Mouse (Mus musculus): ENCODE measurements around the gene 4921517D22Rik. TPM values are rescaled to one million over a fixed set of nuclear protein-coding genes. Genes with fewer than 3 reads are reported as not detected.
A peak's percentile ranks its signal among the peaks of the same experiment; 100 is the strongest.
"Not testable (repeated sequence)": the region's sequence is repeated elsewhere in the genome, so short reads cannot be mapped to it uniquely, and the experiment has no call there.

The 4921517D22Rik gene
- not detected in 2 replicates for polyA plus RNA-seq (2014; fragmentation: Nextera tagmentation; extraction: Ambion mirVana)

- no peaks in the 10 kb centered on the region for H3K9me3 ChIP-seq (ENCODE audit: control insufficient read depth, low read length)
- no peak within 1 kb of the TSS for H3K27ac ChIP-seq
- WGBS, result 85% methylated on average over 3 of the region's 3 CpGs
- ATAC-seq (ENCODE audit: low FRiP score) (no peak), DNase-seq (ENCODE audit: low spot score) (no peak)
- H3K27me3 ChIP-seq (ENCODE audit: control insufficient read depth, insufficient read depth, low read length), result no peaks in the 10 kb centered on the region
- no peak within 1 kb of the TSS for H3K4me3 ChIP-seq (replicated peaks; ENCODE audit: low read length)
- no peaks in the 10 kb centered on the region for H3K36me3 ChIP-seq (replicated peaks; ENCODE audit: control insufficient read depth, insufficient read depth)
- H3K4me2 ChIP-seq (replicated peaks), result no peak within 1 kb of the TSS
- no peaks in the 10 kb centered on the region for H3K4me1 ChIP-seq (replicated peaks; ENCODE audit: control insufficient read depth, insufficient read depth, low read length)
- no peak within 1 kb of the TSS for H3K9ac ChIP-seq
Observed at GRCm38 (mm10) chr13:59694008-59694407, at the start of gene 4921517D22Rik. Gene 4921517D22Rik, minus strand, starts transcription at chr13:59694108.

- Histone ChIP-seq H3K36me3 (replicated peaks; ENCODE audit: control insufficient read depth, insufficient read depth) (no peaks in the 10 kb centered on the region), H3K4me1 (replicated peaks; ENCODE audit: control insufficient read depth, insufficient read depth, low read length) (no peaks in the 10 kb centered on the region), H3K27ac (no peak overlapping the region), H3K9me3 (ENCODE audit: control insufficient read depth, low read length) (no peaks in the 10 kb centered on the region), H3K4me2 (replicated peaks) (no peak overlapping the region), H3K9ac (no peak overlapping the region), H3K4me3 (replicated peaks; ENCODE audit: low read length) (no peak overlapping the region), H3K27me3 (ENCODE audit: control insufficient read depth, insufficient read depth, low read length) (no peaks in the 10 kb centered on the region)
- WGBS, result 82% methylated on average over 10 of the region's 10 CpGs
- DNase-seq (ENCODE audit: low spot score), result no peak
- no peak for ATAC-seq (ENCODE audit: low FRiP score)
Observed at GRCm38 (mm10) chr13:59741697-59742096, 47.8 kb upstream of the 4921517D22Rik start.

GRCm38 (mm10) chr13:59741096-59741495, 47.2 kb upstream of the 4921517D22Rik start:
- Histone ChIP-seq H3K27me3 (ENCODE audit: control insufficient read depth, insufficient read depth, low read length) (no peaks in the 10 kb centered on the region), H3K4me1 (replicated peaks; ENCODE audit: control insufficient read depth, insufficient read depth, low read length) (no peaks in the 10 kb centered on the region), H3K4me3 (replicated peaks; ENCODE audit: low read length) (no peak overlapping the region), H3K27ac (no peak overlapping the region), H3K36me3 (replicated peaks; ENCODE audit: control insufficient read depth, insufficient read depth) (no peaks in the 10 kb centered on the region), H3K9ac (no peak overlapping the region), H3K9me3 (ENCODE audit: control insufficient read depth, low read length) (no peaks in the 10 kb centered on the region), H3K4me2 (replicated peaks) (no peak overlapping the region)
- ATAC-seq (ENCODE audit: low FRiP score) (no peak), DNase-seq (ENCODE audit: low spot score) (no peak)
- WGBS, result 90% methylated on average over 11 of the region's 11 CpGs

GRCm38 (mm10) chr13:59739397-59739796, 45.5 kb upstream of the 4921517D22Rik start:
- Histone ChIP-seq H3K9ac (no peak overlapping the region), H3K9me3 (ENCODE audit: control insufficient read depth, low read length) (no peaks in the 10 kb centered on the region), H3K36me3 (replicated peaks; ENCODE audit: control insufficient read depth, insufficient read depth) (no peaks in the 10 kb centered on the region), H3K4me2 (replicated peaks) (no peak overlapping the region), H3K4me3 (replicated peaks; ENCODE audit: low read length) (no peak overlapping the region), H3K4me1 (replicated peaks; ENCODE audit: control insufficient read depth, insufficient read depth, low read length) (no peaks in the 10 kb centered on the region), H3K27ac (no peak overlapping the region), H3K27me3 (ENCODE audit: control insufficient read depth, insufficient read depth, low read length) (no peaks in the 10 kb centered on the region)
- WGBS, result 94% methylated on average over 4 of the region's 4 CpGs
- ATAC-seq (ENCODE audit: low FRiP score) (no peak), DNase-seq (ENCODE audit: low spot score) (no peak)

- H3K36me3 ChIP-seq (replicated peaks; ENCODE audit: control insufficient read depth, insufficient read depth), result no peaks in the 10 kb centered on the region
- no peak overlapping the region for H3K4me2 ChIP-seq (replicated peaks)
- H3K4me1 ChIP-seq (replicated peaks; ENCODE audit: control insufficient read depth, insufficient read depth, low read length), result no peaks in the 10 kb centered on the region
- H3K4me3 ChIP-seq (replicated peaks; ENCODE audit: low read length), result no peak overlapping the region
- no peaks in the 10 kb centered on the region for H3K27me3 ChIP-seq (ENCODE audit: control insufficient read depth, insufficient read depth, low read length)
- no peak for DNase-seq (ENCODE audit: low spot score)
- no peaks in the 10 kb centered on the region for H3K9me3 ChIP-seq (ENCODE audit: control insufficient read depth, low read length)
- H3K27ac ChIP-seq, result no peak overlapping the region
- ATAC-seq (ENCODE audit: low FRiP score), result no peak
- H3K9ac ChIP-seq, result no peak overlapping the region
- 84% methylated on average over 2 of the region's 2 CpGs for WGBS
Observed at GRCm38 (mm10) chr13:59738455-59738854, 44.5 kb upstream of the 4921517D22Rik start.

GRCm38 (mm10) chr13:59735190-59735589, 41.3 kb upstream of the 4921517D22Rik start:
- Histone ChIP-seq H3K4me3 (replicated peaks; ENCODE audit: low read length) (no peak overlapping the region), H3K9me3 (ENCODE audit: control insufficient read depth, low read length) (no peaks in the 10 kb centered on the region), H3K27me3 (ENCODE audit: control insufficient read depth, insufficient read depth, low read length) (no peaks in the 10 kb centered on the region), H3K4me1 (replicated peaks; ENCODE audit: control insufficient read depth, insufficient read depth, low read length) (no peaks in the 10 kb centered on the region), H3K27ac (no peak overlapping the region), H3K36me3 (replicated peaks; ENCODE audit: control insufficient read depth, insufficient read depth) (no peaks in the 10 kb centered on the region), H3K4me2 (replicated peaks) (no peak overlapping the region), H3K9ac (no peak overlapping the region)
- WGBS, result 32% methylated on average over 3 of the region's 3 CpGs
- DNase-seq (ENCODE audit: low spot score) (peak; percentile 33), ATAC-seq (ENCODE audit: low FRiP score) (0 out of 2 replicates have a peak, but pooled peaks have one; percentile 55)

- H3K9ac ChIP-seq; ATAC-seq (ENCODE audit: low FRiP score); H3K4me2 ChIP-seq (replicated peaks); H3K27me3 ChIP-seq (ENCODE audit: control insufficient read depth, insufficient read depth, low read length); H3K27ac ChIP-seq; DNase-seq (ENCODE audit: low spot score); H3K9me3 ChIP-seq (ENCODE audit: control insufficient read depth, low read length); H3K36me3 ChIP-seq (replicated peaks; ENCODE audit: control insufficient read depth, insufficient read depth); H3K4me1 ChIP-seq (replicated peaks; ENCODE audit: control insufficient read depth, insufficient read depth, low read length); H3K4me3 ChIP-seq (replicated peaks; ENCODE audit: low read length): not testable (repeated sequence)
- WGBS, result 44% methylated on average over 6 of the region's 6 CpGs
Observed at GRCm38 (mm10) chr13:59734347-59734746, 40.4 kb upstream of the 4921517D22Rik start.

GRCm38 (mm10) chr13:59733936-59734335, 40.0 kb upstream of the 4921517D22Rik start:
- WGBS, result 77% methylated on average over 2 of the region's 4 CpGs
- H3K9me3 ChIP-seq (ENCODE audit: control insufficient read depth, low read length), result no peaks in the 10 kb centered on the region
- no peak overlapping the region for H3K4me2 ChIP-seq (replicated peaks)
- H3K9ac ChIP-seq, result no peak overlapping the region
- no peak overlapping the region for H3K27ac ChIP-seq
- no peaks in the 10 kb centered on the region for H3K27me3 ChIP-seq (ENCODE audit: control insufficient read depth, insufficient read depth, low read length)
- no peak overlapping the region for H3K4me3 ChIP-seq (replicated peaks; ENCODE audit: low read length)
- H3K36me3 ChIP-seq (replicated peaks; ENCODE audit: control insufficient read depth, insufficient read depth), result no peaks in the 10 kb centered on the region
- no peak for DNase-seq (ENCODE audit: low spot score)
- no peak for ATAC-seq (ENCODE audit: low FRiP score)
- no peaks in the 10 kb centered on the region for H3K4me1 ChIP-seq (replicated peaks; ENCODE audit: control insufficient read depth, insufficient read depth, low read length)

GRCm38 (mm10) chr13:59731652-59732051, 37.7 kb upstream of the 4921517D22Rik start, which contains the start of gene Spata31d1d:
Gene Spata31d1d, minus strand, starts transcription at chr13:59731752.
- 44% methylated on average over 6 of the region's 7 CpGs for WGBS

More at GRCm38 (mm10) chr13:59731652-59732051, 37.7 kb upstream of the 4921517D22Rik start, which contains the start of gene Spata31d1d:
- no peak for ATAC-seq (ENCODE audit: low FRiP score)
- no peak within 1 kb of the TSS for H3K4me2 ChIP-seq (replicated peaks)
- H3K36me3 ChIP-seq (replicated peaks; ENCODE audit: control insufficient read depth, insufficient read depth), result no peaks in the 10 kb centered on the region
- H3K9ac ChIP-seq, result no peak within 1 kb of the TSS
- H3K4me3 ChIP-seq (replicated peaks; ENCODE audit: low read length), result no peak within 1 kb of the TSS
- DNase-seq (ENCODE audit: low spot score), result no peak
- no peaks in the 10 kb centered on the region for H3K4me1 ChIP-seq (replicated peaks; ENCODE audit: control insufficient read depth, insufficient read depth, low read length)
- no peaks in the 10 kb centered on the region for H3K9me3 ChIP-seq (ENCODE audit: control insufficient read depth, low read length)
- H3K27ac ChIP-seq, result no peak within 1 kb of the TSS
- no peaks in the 10 kb centered on the region for H3K27me3 ChIP-seq (ENCODE audit: control insufficient read depth, insufficient read depth, low read length)

All from hindbrain, embryonic 14.5 days (tissue).